Mouse (Mus musculus): Measurements from ENCODE around the gene Hist1h4c. TPM values are rescaled to one million over a fixed set of nuclear protein-coding genes. Genes with fewer than 3 reads are reported as not detected.
"Not testable (repeated sequence)": the region's sequence is repeated elsewhere in the genome, so short reads cannot be mapped to it uniquely, and the experiment has no call there.

Gene Hist1h4c
- polyA plus RNA-seq (2014; fragmentation: Nextera tagmentation; extraction: Ambion mirVana) = 6.0 and 6.8 TPM in 2 replicates

DNA sequence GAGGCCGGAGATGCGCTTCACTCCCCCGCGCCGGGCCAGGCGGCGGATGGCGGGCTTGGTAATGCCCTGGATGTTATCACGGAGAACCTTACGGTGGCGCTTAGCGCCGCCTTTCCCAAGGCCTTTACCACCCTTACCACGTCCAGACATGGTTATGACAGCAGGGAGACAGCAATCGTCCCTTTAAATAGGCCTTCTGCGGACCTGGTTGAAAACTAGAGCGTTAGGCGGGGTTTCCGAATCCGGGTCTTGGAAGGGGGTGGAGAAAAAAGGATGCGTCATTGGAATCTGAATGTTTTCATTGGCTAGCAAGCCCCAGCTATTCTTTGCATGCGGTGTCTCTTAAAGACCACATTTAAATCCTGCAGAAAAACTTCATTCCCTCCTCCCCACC is at the start of gene Hist1h4c:
TSS of gene Hist1h4c (minus strand) at position 155 of the 394 bp plus-strand sequence.
- DNase-seq (ENCODE audit: low spot score) = peak; percentile 97
- H3K4me3 ChIP-seq (ENCODE audit: low read depth, low read length) = peak within 1 kb of the TSS; percentile 36
- WGBS = 0% methylated on average over 19 of the region's 22 CpGs
- H3K9ac ChIP-seq (ENCODE audit: low read length) = peak within 1 kb of the TSS; percentile 43
- H3K27ac ChIP-seq (ENCODE audit: low read depth, low read length) = peak within 1 kb of the TSS; percentile 81
- no peaks in the 10 kb centered on the region for H3K36me3 ChIP-seq (ENCODE audit: control insufficient read depth, insufficient read depth, low read length)
- H3K4me1 ChIP-seq (replicated peaks; ENCODE audit: control insufficient read depth, insufficient read depth, low read length) = no peaks in the 10 kb centered on the region
- peak; percentile 96 for ATAC-seq (replicated peaks; ENCODE audit: low FRiP score)
- H3K9me3 ChIP-seq (ENCODE audit: control insufficient read depth, low read length) = no peaks in the 10 kb centered on the region
- H3K27me3 ChIP-seq (ENCODE audit: control insufficient read depth, insufficient read depth, low read length) = no peaks in the 10 kb centered on the region
- peak within 1 kb of the TSS; percentile 45 for H3K4me2 ChIP-seq (ENCODE audit: low read depth, low read length, severe bottlenecking)

DNA sequence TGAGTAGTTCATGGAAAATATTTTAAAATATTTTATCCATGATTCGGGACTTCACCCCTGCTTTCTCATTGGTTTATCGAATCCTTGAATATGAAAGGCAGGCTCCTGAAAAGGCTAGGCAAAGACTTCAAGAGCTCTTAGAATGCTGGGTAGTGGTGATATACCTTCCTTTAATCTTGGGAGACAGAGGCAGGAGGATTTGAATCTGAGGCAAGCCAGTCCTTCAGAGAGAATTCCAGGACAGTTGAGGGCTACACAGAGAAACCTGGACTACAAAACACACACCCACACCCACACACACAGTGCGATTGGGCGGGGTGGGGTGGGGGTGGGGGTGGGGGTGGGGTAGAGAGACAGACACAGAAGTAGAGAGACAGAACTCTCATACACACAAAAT is 49.6 kb upstream of the Hist1h4c start:
- no peak overlapping the region; the same call in 1 of the 2 replicates for H3K4me3 ChIP-seq (ENCODE audit: low read depth, low read length)
- no peaks in the 10 kb centered on the region for H3K27me3 ChIP-seq (ENCODE audit: control insufficient read depth, insufficient read depth, low read length)
- H3K4me1 ChIP-seq (replicated peaks; ENCODE audit: control insufficient read depth, insufficient read depth, low read length) = no peaks in the 10 kb centered on the region; the same call in 1 of the 2 replicates
- DNase-seq (ENCODE audit: low spot score) (no peak), ATAC-seq (replicated peaks; ENCODE audit: low FRiP score) (no peak)
- H3K4me2 ChIP-seq (ENCODE audit: low read depth, low read length, severe bottlenecking) = peak overlapping the region; percentile 35; the same call in 1 of the 2 replicates
- H3K27ac ChIP-seq (ENCODE audit: low read depth, low read length) = peak overlapping the region; percentile 99
- H3K9me3 ChIP-seq (ENCODE audit: control insufficient read depth, low read length) = no peaks in the 10 kb centered on the region
- WGBS = 6% methylated on average over 4 of the region's 4 CpGs
- no peaks in the 10 kb centered on the region for H3K36me3 ChIP-seq (ENCODE audit: control insufficient read depth, insufficient read depth, low read length)
- peak overlapping the region; percentile 72 for H3K9ac ChIP-seq (ENCODE audit: low read length)

DNA sequence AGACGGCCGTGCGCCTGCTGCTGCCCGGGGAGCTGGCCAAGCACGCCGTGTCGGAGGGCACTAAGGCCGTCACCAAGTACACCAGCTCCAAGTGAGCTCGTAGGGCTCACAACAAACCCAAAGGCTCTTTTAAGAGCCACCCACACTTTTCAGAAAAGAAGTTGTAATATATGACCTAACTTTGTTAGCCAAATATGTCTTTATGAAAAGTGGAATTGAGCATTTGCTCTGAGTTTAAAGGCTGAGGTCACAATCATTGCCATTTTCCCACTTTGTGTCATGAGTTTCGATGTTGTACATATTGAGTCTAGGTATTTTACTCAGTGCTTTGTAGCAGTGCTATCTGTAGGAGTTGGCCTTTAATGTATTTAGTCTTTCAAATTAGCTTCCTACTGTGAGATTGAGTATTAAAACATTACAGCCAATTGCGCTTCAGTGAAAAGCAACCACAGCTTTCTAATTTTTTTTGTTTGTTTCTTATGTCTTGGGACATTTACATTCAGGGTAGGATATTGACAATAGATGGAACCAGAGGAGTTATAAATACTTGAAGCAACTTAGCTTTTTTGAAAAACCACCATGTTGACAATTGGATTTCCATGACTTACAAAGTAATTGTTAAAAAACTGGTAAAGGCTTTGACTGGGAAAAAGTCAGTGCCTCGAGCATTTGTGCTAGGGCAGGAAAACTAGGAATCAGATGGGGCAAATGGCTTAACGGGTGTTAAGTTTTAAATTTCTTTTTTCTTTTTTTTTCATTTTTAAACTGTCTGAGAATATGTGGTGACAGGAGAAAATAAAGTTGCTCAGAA is 49.0 kb upstream of the Hist1h4c start:
- no peaks in the 10 kb centered on the region; the same call in 1 of the 2 replicates for H3K4me1 ChIP-seq (replicated peaks; ENCODE audit: control insufficient read depth, insufficient read depth, low read length)
- DNase-seq (ENCODE audit: low spot score) (no peak), ATAC-seq (replicated peaks; ENCODE audit: low FRiP score) (peak; percentile 1; the same call in 1 of the 2 replicates)
- H3K36me3 ChIP-seq (ENCODE audit: control insufficient read depth, insufficient read depth, low read length) = no peaks in the 10 kb centered on the region
- peak overlapping the region; percentile 60 for H3K4me2 ChIP-seq (ENCODE audit: low read depth, low read length, severe bottlenecking)
- H3K27me3 ChIP-seq (ENCODE audit: control insufficient read depth, insufficient read depth, low read length) = no peaks in the 10 kb centered on the region
- WGBS = 2% methylated on average over 13 of the region's 13 CpGs
- no peaks in the 10 kb centered on the region for H3K9me3 ChIP-seq (ENCODE audit: control insufficient read depth, low read length)
- H3K27ac ChIP-seq (ENCODE audit: low read depth, low read length) = peak overlapping the region; percentile 99
- peak overlapping the region; percentile 38 for H3K4me3 ChIP-seq (ENCODE audit: low read depth, low read length)
- H3K9ac ChIP-seq (ENCODE audit: low read length) = peak overlapping the region; percentile 72

DNA sequence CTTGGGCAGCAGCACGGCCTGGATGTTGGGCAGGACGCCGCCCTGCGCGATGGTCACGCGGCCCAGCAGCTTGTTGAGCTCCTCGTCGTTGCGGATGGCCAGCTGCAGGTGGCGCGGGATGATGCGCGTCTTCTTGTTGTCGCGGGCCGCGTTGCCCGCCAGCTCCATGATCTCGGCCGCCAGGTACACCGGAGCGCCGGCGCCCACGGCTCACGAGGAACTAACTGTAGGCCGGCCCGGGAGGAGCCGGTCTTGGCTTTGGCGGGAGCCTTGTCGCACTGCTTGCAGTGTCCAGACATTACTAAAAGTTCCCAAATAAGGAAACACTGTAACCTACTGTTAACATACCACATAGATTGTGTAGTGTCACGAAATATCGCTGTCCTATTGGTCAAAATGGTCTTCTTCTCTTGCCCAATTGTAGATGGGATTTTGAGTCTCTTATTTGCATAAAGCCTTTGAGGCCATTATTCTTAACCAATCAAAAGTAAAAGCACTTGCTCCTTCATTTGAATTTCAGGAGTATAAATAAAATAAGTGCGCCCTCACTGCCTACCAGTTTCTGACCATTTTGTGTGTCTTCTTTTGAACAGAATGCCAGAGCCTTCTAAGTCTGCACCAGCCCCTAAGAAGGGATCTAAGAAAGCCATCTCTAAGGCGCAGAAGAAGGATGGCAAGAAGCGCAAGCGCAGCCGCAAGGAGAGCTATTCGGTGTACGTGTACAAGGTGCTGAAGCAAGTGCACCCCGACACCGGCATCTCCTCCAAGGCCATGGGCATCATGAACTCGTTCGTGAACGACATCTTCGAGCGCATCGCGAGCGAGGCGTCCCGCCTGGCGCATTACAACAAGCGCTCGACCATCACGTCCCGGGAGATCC is 48.2 kb upstream of the Hist1h4c start, which contains the start of gene Hist1h2bb:
TSS of gene Hist1h2bb (plus strand) at position 534 of the 880 bp plus-strand sequence.
- ATAC-seq (replicated peaks; ENCODE audit: low FRiP score) (peak; percentile 90), DNase-seq (ENCODE audit: low spot score) (peak; percentile 87)
- not testable (repeated sequence) for H3K36me3 ChIP-seq (ENCODE audit: control insufficient read depth, insufficient read depth, low read length); H3K9me3 ChIP-seq (ENCODE audit: control insufficient read depth, low read length); H3K27me3 ChIP-seq (ENCODE audit: control insufficient read depth, insufficient read depth, low read length); H3K4me1 ChIP-seq (replicated peaks; ENCODE audit: control insufficient read depth, insufficient read depth, low read length)
- Histone ChIP-seq H3K9ac (ENCODE audit: low read length) (peak within 1 kb of the TSS; percentile 81), H3K4me2 (ENCODE audit: low read depth, low read length, severe bottlenecking) (peak within 1 kb of the TSS; percentile 60), H3K4me3 (ENCODE audit: low read depth, low read length) (peak within 1 kb of the TSS; percentile 38), H3K27ac (ENCODE audit: low read depth, low read length) (peak within 1 kb of the TSS; percentile 99)
- WGBS = under 1% methylated on average over 36 of the region's 58 CpGs

DNA sequence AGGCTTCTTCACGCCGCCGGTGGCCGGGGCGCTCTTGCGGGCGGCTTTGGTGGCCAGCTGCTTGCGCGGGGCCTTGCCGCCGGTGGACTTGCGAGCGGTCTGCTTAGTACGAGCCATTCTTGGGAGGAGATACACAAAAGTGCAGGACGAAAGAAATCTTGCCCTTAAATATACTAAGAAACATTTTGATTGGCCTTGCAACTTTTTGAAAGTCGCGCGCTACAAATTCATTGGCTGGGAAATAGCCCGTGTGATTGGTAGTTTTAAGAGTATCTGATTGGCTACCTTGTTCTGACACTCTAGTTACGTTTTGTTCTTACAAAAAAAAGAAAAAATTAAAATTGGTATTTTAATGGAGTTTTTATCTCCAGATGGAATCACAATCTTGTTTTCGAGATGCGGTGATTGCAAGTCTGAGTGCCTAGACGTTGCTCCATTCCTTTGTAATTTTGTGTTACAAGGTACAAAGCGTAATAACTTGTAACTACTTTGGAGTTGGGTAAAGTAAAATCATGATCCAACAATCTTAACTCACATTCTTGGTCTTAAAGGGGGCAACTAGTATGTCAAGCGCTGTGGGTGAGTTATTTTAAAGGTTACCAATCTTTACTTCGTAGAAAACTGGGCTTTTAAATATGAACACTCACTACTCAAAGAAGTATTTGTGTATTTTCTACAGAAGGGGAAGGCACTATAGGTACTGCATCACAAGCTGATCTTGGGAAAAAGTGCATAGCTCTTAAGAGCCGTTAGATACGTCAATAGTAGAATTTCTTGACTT is 47.3 kb upstream of the Hist1h4c start, which contains the start of gene Hist1h3c:
TSS of gene Hist1h3c (minus strand) at position 222 of the 781 bp plus-strand sequence.
- peak within 1 kb of the TSS; percentile 99 for H3K27ac ChIP-seq (ENCODE audit: low read depth, low read length)
- no peaks in the 10 kb centered on the region for H3K9me3 ChIP-seq (ENCODE audit: control insufficient read depth, low read length)
- no peaks in the 10 kb centered on the region for H3K27me3 ChIP-seq (ENCODE audit: control insufficient read depth, insufficient read depth, low read length)
- no peaks in the 10 kb centered on the region for H3K36me3 ChIP-seq (ENCODE audit: control insufficient read depth, insufficient read depth, low read length)
- H3K9ac ChIP-seq (ENCODE audit: low read length) = peak within 1 kb of the TSS; percentile 81
- no peaks in the 10 kb centered on the region; the same call in 1 of the 2 replicates for H3K4me1 ChIP-seq (replicated peaks; ENCODE audit: control insufficient read depth, insufficient read depth, low read length)
- ATAC-seq (replicated peaks; ENCODE audit: low FRiP score) (peak; percentile 76), DNase-seq (ENCODE audit: low spot score) (peak; percentile 84)
- WGBS = under 1% methylated on average over 23 of the region's 28 CpGs
- H3K4me2 ChIP-seq (ENCODE audit: low read depth, low read length, severe bottlenecking) = peak within 1 kb of the TSS; percentile 59
- peak within 1 kb of the TSS; percentile 38 for H3K4me3 ChIP-seq (ENCODE audit: low read depth, low read length)

DNA sequence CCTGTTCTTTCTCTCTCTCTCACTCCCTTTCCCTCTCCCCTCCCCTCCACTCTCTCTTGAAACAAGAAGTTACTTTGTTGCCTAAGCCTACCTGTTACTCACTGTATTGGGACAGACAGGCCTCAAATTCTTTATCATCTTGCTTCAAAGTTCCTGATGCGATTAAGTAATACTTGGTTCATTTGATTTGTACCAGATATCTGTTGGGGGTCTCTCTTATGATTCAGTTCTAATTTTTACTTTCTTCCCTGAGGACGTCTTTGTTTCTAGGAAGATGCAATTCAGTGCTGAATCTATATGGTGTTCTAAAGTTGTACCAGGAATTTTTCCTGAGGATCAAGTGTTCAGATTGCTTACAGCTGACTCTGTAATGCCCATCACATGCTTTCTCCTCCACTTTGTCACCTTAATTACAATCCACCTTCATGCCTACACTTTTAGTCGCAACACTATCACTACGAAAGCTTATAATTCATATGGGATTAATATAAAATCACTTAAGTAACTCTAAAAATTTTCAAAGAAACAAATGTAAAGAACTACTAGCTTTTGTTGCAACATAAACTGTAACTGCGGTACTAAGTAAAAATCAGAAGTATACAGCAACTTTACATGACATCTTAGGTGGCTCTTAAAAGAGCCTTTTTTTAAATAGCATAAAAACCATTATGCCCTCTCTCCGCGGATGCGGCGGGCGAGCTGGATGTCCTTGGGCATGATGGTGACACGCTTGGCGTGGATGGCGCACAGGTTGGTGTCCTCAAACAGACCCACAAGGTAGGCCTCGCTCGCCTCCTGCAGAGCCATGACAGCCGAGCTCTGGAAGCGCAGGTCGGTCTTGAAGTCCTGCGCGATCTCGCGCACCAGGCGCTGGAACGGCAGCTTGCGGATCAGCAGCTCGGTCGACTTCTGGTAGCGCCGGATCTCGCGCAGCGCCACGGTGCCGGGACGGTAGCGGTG is 46.4 kb upstream of the Hist1h4c start:
- peak overlapping the region; percentile 99 for H3K27ac ChIP-seq (ENCODE audit: low read depth, low read length)
- peak overlapping the region; percentile 38 for H3K4me3 ChIP-seq (ENCODE audit: low read depth, low read length)
- H3K9ac ChIP-seq (ENCODE audit: low read length) = peak overlapping the region; percentile 75
- H3K27me3 ChIP-seq (ENCODE audit: control insufficient read depth, insufficient read depth, low read length) = no peaks in the 10 kb centered on the region
- 2% methylated on average over 13 of the region's 36 CpGs for WGBS
- H3K4me2 ChIP-seq (ENCODE audit: low read depth, low read length, severe bottlenecking) = peak overlapping the region; percentile 58
- no peaks in the 10 kb centered on the region for H3K36me3 ChIP-seq (ENCODE audit: control insufficient read depth, insufficient read depth, low read length)
- DNase-seq (ENCODE audit: low spot score) (no peak), ATAC-seq (replicated peaks; ENCODE audit: low FRiP score) (peak; percentile 0; the same call in 1 of the 2 replicates)
- H3K4me1 ChIP-seq (replicated peaks; ENCODE audit: control insufficient read depth, insufficient read depth, low read length) = no peaks in the 10 kb centered on the region; the same call in 1 of the 2 replicates
- H3K9me3 ChIP-seq (ENCODE audit: control insufficient read depth, low read length) = no peaks in the 10 kb centered on the region

DNA sequence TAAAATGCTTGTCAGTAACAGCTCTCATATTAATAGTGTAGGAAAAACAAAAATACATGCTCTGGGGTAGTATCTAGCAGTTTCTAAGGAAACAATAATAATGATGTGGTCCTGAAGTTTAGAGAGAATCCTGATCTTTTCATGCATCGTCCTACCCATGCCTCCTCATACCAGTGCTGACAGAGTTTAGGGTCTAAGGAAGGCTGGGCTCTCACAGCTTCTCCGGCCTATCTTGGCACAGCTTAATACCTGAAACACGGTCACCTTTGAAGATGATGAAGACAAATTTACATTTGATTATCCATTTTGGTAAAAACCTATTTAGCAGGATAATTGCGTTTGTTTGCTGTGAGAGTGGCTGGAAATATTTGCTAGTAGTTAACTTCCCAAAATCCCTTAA is 45.7 kb upstream of the Hist1h4c start:
- no peak for ATAC-seq (replicated peaks; ENCODE audit: low FRiP score)
- no peak for DNase-seq (ENCODE audit: low spot score)
- Histone ChIP-seq H3K27ac (ENCODE audit: low read depth, low read length) (peak overlapping the region; percentile 99), H3K9me3 (ENCODE audit: control insufficient read depth, low read length) (no peaks in the 10 kb centered on the region), H3K4me3 (ENCODE audit: low read depth, low read length) (0 out of 2 replicates have a peak overlapping the region, but pooled peaks have one; percentile 38), H3K36me3 (ENCODE audit: control insufficient read depth, insufficient read depth, low read length) (no peaks in the 10 kb centered on the region), H3K9ac (ENCODE audit: low read length) (peak overlapping the region; percentile 75), H3K4me1 (replicated peaks; ENCODE audit: control insufficient read depth, insufficient read depth, low read length) (no peaks in the 10 kb centered on the region; the same call in 1 of the 2 replicates), H3K27me3 (ENCODE audit: control insufficient read depth, insufficient read depth, low read length) (no peaks in the 10 kb centered on the region), H3K4me2 (ENCODE audit: low read depth, low read length, severe bottlenecking) (peak overlapping the region; percentile 58)
- 53% methylated on average over 4 of the region's 4 CpGs for WGBS

All from forebrain, embryonic 11.5 days (tissue).